Mouse (Mus musculus) layer of hippocampus, adult 2 months (tissue): ENCODE measurements around the gene Atg13. TPM values are rescaled to one million over a fixed set of nuclear protein-coding genes. Genes with fewer than 3 reads are reported as not detected.

ENCODE experiments used
- DNase-seq, 2 experiments: peaks; one replicate each; pipeline ENCODE4 v3.0.0; 2022; ENCODE audit warnings: low spot score in 2 of 2
- H3K27ac ChIP-seq: fragments of 200-600 bp; 2 replicates; pipeline ENCODE4 v1.8.1; 2022
- H3K4me3 ChIP-seq: fragments of 200-600 bp; 2 replicates; pipeline ENCODE4 v1.8.1; 2022; ENCODE audit warnings: mild to moderate bottlenecking
- CTCF ChIP-seq: fragments of 200-600 bp; conservative IDR thresholded peaks from 2 replicates; pipeline ENCODE4 v1.8.1; 2022; ENCODE audit warnings: antibody characterized with exemption, mild to moderate bottlenecking, moderate library complexity
- total RNA-seq, 2 experiments: library from RNA; stranded (reverse); gene quantifications; 2 replicates each; pipeline ENCODE4 v1.2.3; 2021

The Atg13 gene
- total RNA-seq, 2 experiments from 2014 or later, result 73.9 to 75.3 TPM

DNA sequence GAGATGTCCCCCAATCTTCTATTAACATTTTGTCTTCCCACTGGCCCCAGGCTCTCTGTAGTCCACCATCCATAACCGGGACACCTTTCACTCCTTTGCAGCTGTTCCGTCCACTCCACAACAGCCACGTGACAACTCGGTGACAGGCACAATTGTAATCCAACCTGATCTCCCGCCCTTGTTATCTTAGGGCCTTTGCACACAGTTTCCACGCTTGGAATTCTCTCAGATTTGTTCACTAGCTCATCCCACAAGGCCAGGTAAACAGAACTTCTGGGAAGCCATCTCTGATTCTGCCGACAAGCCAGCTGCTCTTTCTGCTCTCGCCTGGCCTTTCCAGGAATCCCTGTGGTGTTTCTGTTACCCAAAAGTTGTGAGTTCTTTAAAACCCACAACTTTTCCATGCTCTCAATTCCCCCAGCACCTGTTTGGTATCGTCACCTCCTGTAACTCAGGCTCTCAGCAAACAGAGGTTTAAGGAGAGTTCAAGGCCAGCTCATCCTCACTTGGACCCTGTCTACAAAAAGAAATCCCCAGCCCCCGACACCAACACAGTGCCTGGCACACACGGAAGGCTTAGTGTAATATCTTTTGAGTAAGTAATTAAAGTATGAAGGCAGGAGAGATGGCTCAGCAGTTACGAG lies 76.9 kb downstream of the Atg13 start:
- no peak for DNase-seq
- no peak for TF ChIP-seq CTCF
- Histone ChIP-seq H3K27ac (no peak overlapping the region), H3K4me3 (no peak overlapping the region)

DNA sequence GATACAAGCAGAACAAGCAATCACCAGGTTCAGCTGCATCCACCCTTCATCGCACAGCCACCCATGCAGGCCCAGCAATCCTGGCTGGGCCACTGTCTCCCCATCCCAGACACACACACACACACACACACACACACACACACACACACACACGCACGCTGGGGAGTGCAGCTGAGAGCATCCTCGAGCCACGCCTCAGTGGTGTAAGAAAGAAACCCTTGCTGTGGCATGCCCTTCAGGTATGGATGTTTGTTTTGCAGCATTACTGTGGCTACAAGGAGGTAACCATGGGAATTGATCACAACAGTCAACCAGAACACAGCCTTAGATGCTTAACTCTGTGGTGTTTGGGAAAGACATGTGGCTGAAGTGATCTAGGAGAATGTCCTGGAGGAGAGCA lies 78.1 kb downstream of the Atg13 start:
- TF ChIP-seq CTCF, result no peak
- Histone ChIP-seq H3K4me3 (no peak overlapping the region), H3K27ac (no peak overlapping the region)
- no peak for DNase-seq

DNA sequence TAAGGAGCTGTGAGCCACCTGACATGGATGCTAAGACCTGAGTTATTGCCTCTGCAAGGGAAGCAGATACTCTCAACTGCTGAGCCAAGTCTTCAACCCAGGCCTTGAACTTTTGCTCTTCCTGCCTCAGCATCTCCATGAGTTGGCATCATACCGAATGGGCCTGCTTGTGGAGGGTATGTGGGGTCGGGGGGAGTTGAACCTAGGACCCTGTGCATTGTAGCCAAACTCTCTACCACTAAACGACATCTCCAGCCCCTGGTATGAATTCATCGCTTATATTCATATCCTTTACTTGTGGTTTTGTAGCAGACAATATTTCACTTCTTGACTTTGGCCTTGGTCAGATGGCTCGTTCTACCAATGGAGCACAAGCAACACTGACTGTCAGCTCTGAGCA lies 78.5 kb downstream of the Atg13 start:
- DNase-seq, result no peak
- no peak for TF ChIP-seq CTCF

GRCm38 (mm10) chr2:91630384-91630783 lies 80.0 kb downstream of the Atg13 start:
- DNase-seq, result no peak
- H3K27ac ChIP-seq, result no peak overlapping the region
- no peak for TF ChIP-seq CTCF
- no peak overlapping the region for H3K4me3 ChIP-seq

More for the DNA sequence above, 78.5 kb downstream of the Atg13 start:
- Histone ChIP-seq H3K4me3 (no peak overlapping the region), H3K27ac (no peak overlapping the region)

- peak; percentile 19; the same call in 1 of the 2 replicates for TF ChIP-seq CTCF
- no peak overlapping the region for H3K27ac ChIP-seq
- no peak overlapping the region for H3K4me3 ChIP-seq
- DNase-seq, result peak in 1 of 2 experiments; percentile 63
These were observed 80.7 kb downstream of the Atg13 start for GRCm38 (mm10) chr2:91629682-91630081.

GRCm38 (mm10) chr2:91628171-91628570 lies 82.2 kb downstream of the Atg13 start:
- no peak overlapping the region for H3K27ac ChIP-seq
- H3K4me3 ChIP-seq, result no peak overlapping the region
- DNase-seq, result no peak
- TF ChIP-seq CTCF, result no peak

DNA sequence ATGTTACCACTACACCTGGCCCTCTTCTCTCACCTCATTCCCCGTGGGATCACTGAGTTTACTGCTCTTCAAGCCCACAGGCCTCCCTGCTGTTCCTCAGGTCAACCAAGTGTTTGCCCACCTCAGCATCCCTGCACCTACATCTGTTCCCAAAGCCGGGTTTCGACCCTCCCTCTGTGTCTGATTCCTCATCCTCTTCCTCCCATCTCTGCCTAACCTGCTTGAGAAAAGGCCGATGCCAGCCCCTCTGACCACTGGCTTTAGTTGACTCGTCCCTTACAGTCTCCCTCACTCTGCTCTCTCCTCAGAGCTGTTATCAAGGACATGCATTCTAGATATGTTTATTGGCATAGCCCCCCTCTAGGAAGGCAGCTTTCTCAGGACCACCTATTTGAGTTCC lies 82.9 kb downstream of the Atg13 start:
- Histone ChIP-seq H3K4me3 (no peak overlapping the region), H3K27ac (no peak overlapping the region)
- DNase-seq, result no peak
- TF ChIP-seq CTCF, result no peak

Other genes with a start within 250 kb of the Atg13 start
- 100 to 1,000 TPM; 111 to 115 TPM for gene Ckap5, start 183.8 kb downstream of the Atg13 start, total RNA-seq
- gene F2, start 74.2 kb downstream of the Atg13 start, total RNA-seq, result under 1 TPM in 1 of 2 experiments, not detected in 1; 0.27 TPM
- 10 to 100 TPM; 11.0 to 12.4 TPM for gene Zfp408, start 60.8 kb downstream of the Atg13 start, total RNA-seq
- 10 to 100 TPM; 65.1 to 66.2 TPM for gene Arhgap1, start 60.7 kb downstream of the Atg13 start, total RNA-seq
- 1 to 10 TPM; 6.7 to 10.0 TPM for gene Harbi1, start 276 bp upstream of the Atg13 start, total RNA-seq
- gene Ambra1, start 19.6 kb upstream of the Atg13 start, total RNA-seq, result 10 to 100 TPM; 49.7 to 50.4 TPM
- 10 to 100 TPM; 22.1 to 26.0 TPM for gene Chrm4, start 216.7 kb upstream of the Atg13 start, total RNA-seq
- 10 to 100 TPM; 25.3 to 31.9 TPM for gene Mdk, start 221.7 kb upstream of the Atg13 start, total RNA-seq
- not detected for gene Gm9821, start 235.1 kb upstream of the Atg13 start, total RNA-seq